In genomic region chr7:100009640-100010039, GRCm38 (mm10) we compare ENCODE assay signal across 7 mouse cellular contexts. TPM values are rescaled to one million over a fixed set of nuclear protein-coding genes. Genes with fewer than 3 reads are reported as not detected.
A peak's percentile ranks its signal among the peaks of the same experiment; 100 is the strongest.
DNase-seq lines count a peak whose midpoint lies in the region; ATAC-seq and TF ChIP-seq lines count a peak whose summit lies in the region.

No protein-coding gene starts in this region.

- no peaks in the 10 kb centered on the region for H3K4me1 ChIP-seq in G1E (ENCODE audit: insufficient read depth, low read depth, low read length)
- H3K4me1 ChIP-seq in forebrain, embryonic 12.5 days = peaks cover 18% of the 10 kb centered on the region
- peaks cover 8% of the 10 kb centered on the region; the same call in 1 of the 2 replicates for H3K4me1 ChIP-seq in hindbrain, embryonic 16.5 days (ENCODE audit: control insufficient read depth, insufficient read depth, low read depth, low read length)

- WGBS in forebrain, embryonic 12.5 days = 9% methylated on average over 11 of the region's 11 CpGs
- 11% methylated on average over 11 of the region's 11 CpGs for WGBS in hindbrain, embryonic 16.5 days

- no peak overlapping the region for H3K4me3 ChIP-seq in G1E (ENCODE audit: low read depth, low read length)
- H3K4me3 ChIP-seq in forebrain, embryonic 12.5 days (replicated peaks) = no peak overlapping the region
- H3K4me3 ChIP-seq in hindbrain, embryonic 16.5 days (ENCODE audit: low read length) = no peak overlapping the region

- no peak overlapping the region for H3K9ac ChIP-seq in forebrain, embryonic 12.5 days
- H3K9ac ChIP-seq in hindbrain, embryonic 16.5 days (ENCODE audit: low read depth, low read length) = no peak overlapping the region

- no peaks in the 10 kb centered on the region for H3K9me3 ChIP-seq in G1E (replicated peaks)
- H3K9me3 ChIP-seq in forebrain, embryonic 12.5 days = no peaks in the 10 kb centered on the region
- no peaks in the 10 kb centered on the region for H3K9me3 ChIP-seq in hindbrain, embryonic 16.5 days (ENCODE audit: control insufficient read depth, low read length)

- H3K27me3 ChIP-seq in G1E (ENCODE audit: insufficient read depth, low read length) = peaks cover 85% of the 10 kb centered on the region
- peaks cover 62% of the 10 kb centered on the region for H3K27me3 ChIP-seq in forebrain, embryonic 12.5 days
- peaks cover 30% of the 10 kb centered on the region for H3K27me3 ChIP-seq in hindbrain, embryonic 16.5 days (replicated peaks; ENCODE audit: control insufficient read depth, insufficient read depth, low read length)

- no peak; the same call in 1 of the 2 replicates for ATAC-seq in G1E (ENCODE audit: extremely low read depth, insufficient number of reproducible peaks, low FRiP score, poor library complexity, severe bottlenecking)
- ATAC-seq in forebrain, embryonic 12.5 days (ENCODE audit: low FRiP score) = 0 out of 2 replicates have a peak, but pooled peaks have one; percentile 46
- peak; percentile 43; the same call in 1 of the 2 replicates for ATAC-seq in hindbrain, embryonic 16.5 days
- ATAC-seq in megakaryocyte progenitor cell, adult 5-6 weeks (replicated peaks; ENCODE audit: poor library complexity) = peak; percentile 77

- TF ChIP-seq CTCF in G1E (IDR thresholded peaks at IDR 0.05; ENCODE audit: low read depth, low read length) = peak; percentile 72

- no peak overlapping the region for H3K27ac ChIP-seq in forebrain, embryonic 12.5 days
- no peak overlapping the region for H3K27ac ChIP-seq in hindbrain, embryonic 16.5 days (ENCODE audit: low read depth, low read length)

- H3K4me2 ChIP-seq in forebrain, embryonic 12.5 days = no peak overlapping the region
- no peak overlapping the region for H3K4me2 ChIP-seq in hindbrain, embryonic 16.5 days (ENCODE audit: low read length)

- no peaks in the 10 kb centered on the region for H3K36me3 ChIP-seq in G1E (replicated peaks)
- no peaks in the 10 kb centered on the region for H3K36me3 ChIP-seq in forebrain, embryonic 12.5 days (replicated peaks)
- no peaks in the 10 kb centered on the region for H3K36me3 ChIP-seq in hindbrain, embryonic 16.5 days (ENCODE audit: control insufficient read depth, insufficient read depth, low read length)

- DNase-seq in G1E (ENCODE audit: low spot score) = peak; percentile 52
- peak; percentile 67 to 77 for DNase-seq in adrenal gland, postnatal 36 days
- peak; percentile 56 to 61 for DNase-seq in left cerebral cortex, adult 18-20 months (ENCODE audit: low spot score in 2 of 2)
- DNase-seq in skeletal muscle tissue, adult 2 months (ENCODE audit: low read depth, low spot score) = peak; percentile 89

RNA-seq across cellular contexts. Expression of gene Chrdl2, which starts 3.7 kb away (rescaled TPM):
- total RNA-seq in G1E (2014; fragmentation: Nextera tagmentation) (not detected in 2 replicates), G1E (2017) (0.05 TPM in 1 of 2 replicates, not detected in the other)
- not detected in 2 replicates for polyA plus RNA-seq in G1E (2012)
- total RNA-seq in adrenal gland, postnatal 36 days (2021) = not detected
- 0.13 and 0.20 TPM in 2 replicates for polyA plus RNA-seq in forebrain, embryonic 12.5 days (2016; fragmentation: Nextera tagmentation; extraction: Ambion mirVana)
- 0.88 and 1.1 TPM in 2 replicates for polyA plus RNA-seq in hindbrain, embryonic 16.5 days (2015; fragmentation: Nextera tagmentation; extraction: Ambion mirVana)
- under 1 TPM in 1 of 2 experiments, not detected in 1; 0.37 TPM for total RNA-seq in left cerebral cortex, adult 18-20 months (2021)
- not detected in 2 replicates for total RNA-seq in megakaryocyte progenitor cell, adult 5-6 weeks (2015)
- not detected in 2 replicates for total RNA-seq in megakaryocyte progenitor cell, adult 5-6 weeks (2017)

RNA-seq across cellular contexts. Expression of gene Rnf169, which starts 29.4 kb away (rescaled TPM):
- total RNA-seq in G1E (2014; fragmentation: Nextera tagmentation) (30.4 TPM in 2 replicates), G1E (2017) (13.5 and 13.8 TPM in 2 replicates)
- polyA plus RNA-seq in G1E (2012) = 4.1 and 4.8 TPM in 2 replicates
- total RNA-seq in adrenal gland, postnatal 36 days (2021) = 10 to 100 TPM; 14.2 to 21.6 TPM
- polyA plus RNA-seq in forebrain, embryonic 12.5 days (2016; fragmentation: Nextera tagmentation; extraction: Ambion mirVana) = 6.0 and 7.1 TPM in 2 replicates
- polyA plus RNA-seq in hindbrain, embryonic 16.5 days (2015; fragmentation: Nextera tagmentation; extraction: Ambion mirVana) = 4.1 and 4.2 TPM in 2 replicates
- total RNA-seq in left cerebral cortex, adult 18-20 months (2021) = 10 to 100 TPM; 45.6 to 47.4 TPM
- 11.3 and 13.3 TPM in 2 replicates for total RNA-seq in megakaryocyte progenitor cell, adult 5-6 weeks (2015)
- total RNA-seq in megakaryocyte progenitor cell, adult 5-6 weeks (2017) = 14.1 and 18.3 TPM in 2 replicates
